Mouse (Mus musculus) limb, embryonic 15.5 days (tissue): Measurements from ENCODE around the gene Tmem150c. TPM values are rescaled to one million over a fixed set of nuclear protein-coding genes. Genes with fewer than 3 reads are reported as not detected.

Source experiments
- ATAC-seq: fragments of 200-750 bp; cut with Nextera tagmentation; 2 replicates; pipeline ENCODE4 v1.8.0; 2017; ENCODE audit warnings: low read depth, moderate TSS enrichment; ENCODE audit not compliant: insufficient number of reproducible peaks, low FRiP score, low TSS enrichment
- H3K27ac ChIP-seq: fragments of 300-500 bp; sonication (generic); 2 replicates; pipeline ENCODE4 v1.5.1; 2015; ENCODE audit warnings: moderate library complexity, mild to moderate bottlenecking, inconsistent platforms
- H3K27me3 ChIP-seq: fragments of 300-500 bp; sonication (generic); 2 replicates; pipeline ENCODE4 v1.6.1; 2015; ENCODE audit warnings: inconsistent platforms
- H3K36me3 ChIP-seq: fragments of 300-500 bp; sonication (generic); 2 replicates; pipeline ENCODE4 v1.6.1; 2015; ENCODE audit warnings: inconsistent platforms
- H3K4me1 ChIP-seq: fragments of 300-500 bp; sonication (generic); 2 replicates; pipeline ENCODE4 v1.6.1; 2015; ENCODE audit warnings: inconsistent platforms
- H3K4me2 ChIP-seq: fragments of 300-500 bp; sonication (generic); 2 replicates; pipeline ENCODE4 v1.6.1; 2015; ENCODE audit warnings: mild to moderate bottlenecking, inconsistent platforms
- H3K4me3 ChIP-seq: fragments of 300-500 bp; sonication (generic); 2 replicates; pipeline ENCODE4 v1.5.1; 2015; ENCODE audit warnings: mild to moderate bottlenecking, inconsistent platforms
- H3K9ac ChIP-seq: fragments of 300-500 bp; sonication (generic); 2 replicates; pipeline ENCODE4 v1.6.1; 2015; ENCODE audit warnings: inconsistent platforms
- H3K9me3 ChIP-seq: fragments of 300-500 bp; sonication (generic); 2 replicates; pipeline ENCODE4 v1.6.1; 2016; ENCODE audit warnings: inconsistent platforms
- WGBS: fragments of 180-500 bp; shearing (Covaris S2); methylation state at CpG from one replicate; pipeline ENCODE4 v1.1.7; 2015; 5-methylcytosine and 5-hydroxymethylcytosine counted together
- polyA plus RNA-seq: library from polyadenylated mRNA; unstranded; fragments of >200 nt; fragmentation: Nextera tagmentation; extraction: Ambion mirVana; gene quantifications from 2 replicates; pipeline ENCODE4 v1.2.1, GENCODE M21; 2015

Tmem150c gene
- polyA plus RNA-seq, 1 experiment from 2014 or later = 9.9 TPM

GRCm38 (mm10) chr5:100090515-100091262, 68.9 kb downstream of the Tmem150c start:
- Histone ChIP-seq H3K27me3 (0 out of 2 replicates have a peak, but pooled peaks cover 3% of the 10 kb centered on the region), H3K9me3 (no peaks in the 10 kb centered on the region), H3K4me3 (no peak overlapping the region), H3K27ac (no peak overlapping the region), H3K36me3 (no peaks in the 10 kb centered on the region), H3K4me2 (0 out of 2 replicates have a peak overlapping the region, but pooled peaks have one; percentile 12), H3K4me1 (peaks cover 15% of the 10 kb centered on the region), H3K9ac (no peak overlapping the region)
- WGBS = 19% methylated on average over 12 of the region's 12 CpGs
- no peak for ATAC-seq

- no peak overlapping the region for H3K4me3 ChIP-seq
- H3K4me2 ChIP-seq = no peak overlapping the region
- no peak overlapping the region for H3K27ac ChIP-seq
- H3K4me1 ChIP-seq = peaks cover 21% of the 10 kb centered on the region; the same call in 1 of the 2 replicates
- no peaks in the 10 kb centered on the region for H3K36me3 ChIP-seq
- no peaks in the 10 kb centered on the region for H3K9me3 ChIP-seq
- no peak overlapping the region for H3K9ac ChIP-seq
- H3K27me3 ChIP-seq = no peaks in the 10 kb centered on the region
- no peak for ATAC-seq
- WGBS = 33% methylated on average over 8 of the region's 8 CpGs
These were observed 74.5 kb downstream of the Tmem150c start for GRCm38 (mm10) chr5:100085097-100085496.

GRCm38 (mm10) chr5:100083953-100084562, 75.5 kb downstream of the Tmem150c start:
- peak; percentile 76 for ATAC-seq
- peak overlapping the region; percentile 68; the same call in 1 of the 2 replicates for H3K27ac ChIP-seq
- no peaks in the 10 kb centered on the region for H3K9me3 ChIP-seq
- no peak overlapping the region for H3K4me3 ChIP-seq
- no peak overlapping the region for H3K4me2 ChIP-seq
- no peaks in the 10 kb centered on the region for H3K27me3 ChIP-seq
- H3K36me3 ChIP-seq = no peaks in the 10 kb centered on the region
- H3K4me1 ChIP-seq = peaks cover 26% of the 10 kb centered on the region
- H3K9ac ChIP-seq = no peak overlapping the region
- WGBS = 42% methylated on average over 12 of the region's 12 CpGs

GRCm38 (mm10) chr5:100082006-100082405, 77.6 kb downstream of the Tmem150c start:
- Histone ChIP-seq H3K27ac (no peak overlapping the region), H3K9me3 (no peaks in the 10 kb centered on the region), H3K4me1 (peaks cover 41% of the 10 kb centered on the region), H3K4me3 (no peak overlapping the region), H3K36me3 (no peaks in the 10 kb centered on the region), H3K9ac (no peak overlapping the region), H3K4me2 (no peak overlapping the region), H3K27me3 (no peaks in the 10 kb centered on the region)
- WGBS = 83% methylated on average over 4 of the region's 4 CpGs
- no peak for ATAC-seq

GRCm38 (mm10) chr5:100079931-100080275, 79.7 kb downstream of the Tmem150c start:
- H3K27ac ChIP-seq = no peak overlapping the region
- H3K4me2 ChIP-seq = no peak overlapping the region
- 88% methylated on average over 8 of the region's 8 CpGs for WGBS
- peaks cover 30% of the 10 kb centered on the region for H3K4me1 ChIP-seq
- ATAC-seq = no peak
- no peaks in the 10 kb centered on the region for H3K9me3 ChIP-seq
- H3K27me3 ChIP-seq = no peaks in the 10 kb centered on the region
- H3K4me3 ChIP-seq = no peak overlapping the region; the same call in 1 of the 2 replicates
- H3K36me3 ChIP-seq = no peaks in the 10 kb centered on the region
- H3K9ac ChIP-seq = no peak overlapping the region

- Histone ChIP-seq H3K4me3 (peak overlapping the region; percentile 35), H3K9ac (peak overlapping the region; percentile 21; the same call in 1 of the 2 replicates), H3K36me3 (no peaks in the 10 kb centered on the region), H3K27ac (no peak overlapping the region), H3K4me1 (peaks cover 27% of the 10 kb centered on the region), H3K9me3 (no peaks in the 10 kb centered on the region), H3K4me2 (peak overlapping the region; percentile 51), H3K27me3 (no peaks in the 10 kb centered on the region)
- 28% methylated on average over 36 of the region's 36 CpGs for WGBS
- no peak for ATAC-seq
These were observed 80.3 kb downstream of the Tmem150c start for GRCm38 (mm10) chr5:100079040-100079930.

- no peak overlapping the region for H3K9ac ChIP-seq
- ATAC-seq = no peak
- no peak overlapping the region for H3K4me3 ChIP-seq
- no peak overlapping the region for H3K4me2 ChIP-seq
- peaks cover 15% of the 10 kb centered on the region for H3K36me3 ChIP-seq
- 57% methylated on average over 4 of the region's 4 CpGs for WGBS
- no peak overlapping the region for H3K27ac ChIP-seq
- peaks cover 20% of the 10 kb centered on the region for H3K4me1 ChIP-seq
- H3K9me3 ChIP-seq = no peaks in the 10 kb centered on the region
- H3K27me3 ChIP-seq = no peaks in the 10 kb centered on the region
These were observed 85.0 kb downstream of the Tmem150c start for GRCm38 (mm10) chr5:100074571-100074970.

- Histone ChIP-seq H3K36me3 (peaks cover 28% of the 10 kb centered on the region), H3K4me2 (no peak overlapping the region), H3K4me3 (no peak overlapping the region), H3K27me3 (no peaks in the 10 kb centered on the region), H3K4me1 (peaks cover 2% of the 10 kb centered on the region; the same call in 1 of the 2 replicates), H3K9me3 (no peaks in the 10 kb centered on the region), H3K9ac (no peak overlapping the region), H3K27ac (no peak overlapping the region)
- whole genome bisulfite sequencing = 61% methylated on average over 9 of the region's 9 CpGs
- ATAC-seq = no peak
These were observed 87.1 kb downstream of the Tmem150c start for GRCm38 (mm10) chr5:100072557-100072956.

- no peak for ATAC-seq
- Histone ChIP-seq H3K4me1 (no peaks in the 10 kb centered on the region), H3K4me3 (no peak overlapping the region), H3K27ac (no peak overlapping the region), H3K9ac (no peak overlapping the region), H3K27me3 (no peaks in the 10 kb centered on the region), H3K36me3 (peaks cover 38% of the 10 kb centered on the region), H3K9me3 (no peaks in the 10 kb centered on the region), H3K4me2 (no peak overlapping the region)
- WGBS = 91% methylated on average over 5 of the region's 5 CpGs
These were observed 88.1 kb downstream of the Tmem150c start for GRCm38 (mm10) chr5:100071541-100071940.

GRCm38 (mm10) chr5:100070255-100070654, 89.4 kb downstream of the Tmem150c start:
- Histone ChIP-seq H3K36me3 (peaks cover 45% of the 10 kb centered on the region), H3K4me1 (no peaks in the 10 kb centered on the region), H3K27me3 (no peaks in the 10 kb centered on the region), H3K9me3 (no peaks in the 10 kb centered on the region), H3K4me3 (no peak overlapping the region), H3K9ac (no peak overlapping the region), H3K27ac (no peak overlapping the region), H3K4me2 (no peak overlapping the region)
- ATAC-seq = no peak
- WGBS = 22% methylated on average over 3 of the region's 3 CpGs

GRCm38 (mm10) chr5:100069526-100069925, 90.1 kb downstream of the Tmem150c start:
- H3K27ac ChIP-seq = no peak overlapping the region
- no peak overlapping the region for H3K4me3 ChIP-seq
- no peak overlapping the region for H3K9ac ChIP-seq
- WGBS = 89% methylated on average over 2 of the region's 2 CpGs
- H3K9me3 ChIP-seq = no peaks in the 10 kb centered on the region
- no peak overlapping the region for H3K4me2 ChIP-seq
- no peak for ATAC-seq
- H3K4me1 ChIP-seq = no peaks in the 10 kb centered on the region
- H3K27me3 ChIP-seq = no peaks in the 10 kb centered on the region
- H3K36me3 ChIP-seq = peaks cover 52% of the 10 kb centered on the region
